Mouse (Mus musculus): Measurements from ENCODE around the gene Ahnak. TPM values are rescaled to one million over a fixed set of nuclear protein-coding genes. Genes with fewer than 3 reads are reported as not detected.
A peak's percentile ranks its signal among the peaks of the same experiment; 100 is the strongest.

Ahnak gene
- polyA plus RNA-seq, 1 experiment from 2014 or later = 1.6 TPM

- peaks cover 20% of the 10 kb centered on the region for H3K4me1 ChIP-seq (replicated peaks)
- H3K27ac ChIP-seq = no peak overlapping the region
- ATAC-seq (ENCODE audit: low read depth) = no peak
- WGBS (ENCODE audit: insufficient replicate concordance) = 40% methylated on average over 4 of the region's 4 CpGs
- no peak for DNase-seq
- no peak overlapping the region for H3K4me3 ChIP-seq (replicated peaks)
- H3K36me3 ChIP-seq = no peaks in the 10 kb centered on the region
- H3K27me3 ChIP-seq = no peaks in the 10 kb centered on the region
- no peaks in the 10 kb centered on the region for H3K9me3 ChIP-seq (replicated peaks)
- no peak overlapping the region for H3K9ac ChIP-seq
- H3K4me2 ChIP-seq = no peak overlapping the region
These were observed 69.9 kb downstream of the Ahnak start for GRCm38 (mm10) chr19:9058944-9059343.

GRCm38 (mm10) chr19:9059391-9059790 is 70.3 kb downstream of the Ahnak start:
- no peak overlapping the region for H3K9ac ChIP-seq
- ATAC-seq (ENCODE audit: low read depth) = no peak
- no peaks in the 10 kb centered on the region for H3K9me3 ChIP-seq (replicated peaks)
- DNase-seq = no peak
- H3K27me3 ChIP-seq = no peaks in the 10 kb centered on the region
- H3K36me3 ChIP-seq = no peaks in the 10 kb centered on the region
- H3K27ac ChIP-seq = no peak overlapping the region
- WGBS (ENCODE audit: insufficient replicate concordance) = 69% methylated on average over 7 of the region's 7 CpGs
- no peak overlapping the region for H3K4me2 ChIP-seq
- peaks cover 20% of the 10 kb centered on the region for H3K4me1 ChIP-seq (replicated peaks)
- no peak overlapping the region for H3K4me3 ChIP-seq (replicated peaks)

- H3K27me3 ChIP-seq = no peaks in the 10 kb centered on the region
- no peak overlapping the region for H3K9ac ChIP-seq
- H3K9me3 ChIP-seq (replicated peaks) = no peaks in the 10 kb centered on the region
- WGBS (ENCODE audit: insufficient replicate concordance) = 62% methylated on average over 4 of the region's 4 CpGs
- no peaks in the 10 kb centered on the region for H3K36me3 ChIP-seq
- no peak overlapping the region for H3K4me3 ChIP-seq (replicated peaks)
- no peak overlapping the region for H3K4me2 ChIP-seq
- peaks cover 20% of the 10 kb centered on the region for H3K4me1 ChIP-seq (replicated peaks)
- H3K27ac ChIP-seq = no peak overlapping the region
- no peak for ATAC-seq (ENCODE audit: low read depth)
- DNase-seq = no peak
These were observed 71.0 kb downstream of the Ahnak start for GRCm38 (mm10) chr19:9060103-9060502.

GRCm38 (mm10) chr19:9061221-9061893 is 72.3 kb downstream of the Ahnak start:
- Histone ChIP-seq H3K4me3 (replicated peaks) (no peak overlapping the region), H3K9me3 (replicated peaks) (no peaks in the 10 kb centered on the region), H3K27ac (no peak overlapping the region), H3K27me3 (no peaks in the 10 kb centered on the region), H3K36me3 (no peaks in the 10 kb centered on the region), H3K4me2 (no peak overlapping the region), H3K9ac (no peak overlapping the region), H3K4me1 (replicated peaks) (peaks cover 29% of the 10 kb centered on the region)
- DNase-seq = no peak
- WGBS (ENCODE audit: insufficient replicate concordance) = 82% methylated on average over 8 of the region's 8 CpGs
- ATAC-seq (ENCODE audit: low read depth) = no peak

DNA sequence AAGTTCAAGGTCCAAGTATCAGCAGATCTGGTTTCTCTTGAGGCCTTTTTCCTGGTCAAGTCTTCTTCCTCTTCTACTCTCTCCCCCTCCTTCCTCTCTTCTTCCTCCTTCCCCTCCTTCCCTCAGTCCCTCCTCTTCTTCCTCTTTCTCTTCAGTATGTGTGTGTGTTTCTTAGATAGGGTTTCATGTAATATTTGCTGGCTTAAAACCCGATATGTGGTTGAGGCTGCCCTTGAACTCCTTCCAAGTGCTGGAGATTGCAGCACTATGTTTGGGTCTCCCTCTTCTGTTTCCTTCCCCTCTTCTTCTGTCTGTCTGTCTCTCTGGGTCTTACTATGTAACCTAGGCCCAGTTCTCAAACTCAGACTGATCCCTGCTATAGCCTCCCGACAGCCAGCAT is 73.7 kb downstream of the Ahnak start:
- no peak overlapping the region for H3K4me2 ChIP-seq
- WGBS (ENCODE audit: insufficient replicate concordance) = 28% methylated on average over 2 of the region's 2 CpGs
- H3K4me1 ChIP-seq (replicated peaks) = peaks cover 30% of the 10 kb centered on the region
- ATAC-seq (ENCODE audit: low read depth) (no peak), DNase-seq (no peak)
- H3K27ac ChIP-seq = no peak overlapping the region
- H3K9ac ChIP-seq = no peak overlapping the region
- no peak overlapping the region for H3K4me3 ChIP-seq (replicated peaks)
- H3K9me3 ChIP-seq (replicated peaks) = no peaks in the 10 kb centered on the region
- no peaks in the 10 kb centered on the region for H3K36me3 ChIP-seq
- H3K27me3 ChIP-seq = no peaks in the 10 kb centered on the region

- 75% methylated on average over 3 of the region's 3 CpGs for WGBS (ENCODE audit: insufficient replicate concordance)
- Histone ChIP-seq H3K4me1 (replicated peaks) (peaks cover 24% of the 10 kb centered on the region), H3K4me3 (replicated peaks) (no peak overlapping the region), H3K4me2 (no peak overlapping the region), H3K9me3 (replicated peaks) (no peaks in the 10 kb centered on the region), H3K9ac (no peak overlapping the region), H3K27me3 (no peaks in the 10 kb centered on the region), H3K27ac (no peak overlapping the region), H3K36me3 (no peaks in the 10 kb centered on the region)
- no peak for DNase-seq
- ATAC-seq (ENCODE audit: low read depth) = no peak
These were observed 74.7 kb downstream of the Ahnak start for GRCm38 (mm10) chr19:9063831-9064230.

GRCm38 (mm10) chr19:9065621-9066561 is 76.8 kb downstream of the Ahnak start:
- Histone ChIP-seq H3K9me3 (replicated peaks) (no peaks in the 10 kb centered on the region), H3K36me3 (no peaks in the 10 kb centered on the region), H3K9ac (no peak overlapping the region), H3K4me3 (replicated peaks) (no peak overlapping the region), H3K4me2 (no peak overlapping the region), H3K27ac (no peak overlapping the region), H3K27me3 (no peaks in the 10 kb centered on the region), H3K4me1 (replicated peaks) (peaks cover 23% of the 10 kb centered on the region)
- 40% methylated on average over 9 of the region's 9 CpGs for WGBS (ENCODE audit: insufficient replicate concordance)
- no peak for ATAC-seq (ENCODE audit: low read depth)
- no peak for DNase-seq

DNA sequence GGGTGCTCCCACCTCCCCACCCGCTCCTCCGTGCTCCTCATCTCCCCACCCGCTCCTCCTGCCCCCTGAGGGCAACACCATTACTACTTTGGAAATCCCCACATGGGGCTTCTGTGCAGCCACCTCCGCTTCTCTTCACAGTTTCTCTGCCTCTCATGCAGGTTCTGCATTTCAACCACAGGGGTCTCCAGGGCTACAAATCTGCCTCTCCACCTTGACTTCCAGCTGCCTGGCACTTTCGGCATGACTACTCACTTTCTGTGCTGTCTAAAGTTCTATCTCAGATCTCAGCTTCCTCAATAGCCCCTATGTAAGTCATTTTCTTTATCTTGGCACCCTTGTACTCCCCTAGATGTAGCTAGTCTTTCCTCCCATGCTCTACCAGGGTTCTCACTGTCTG is 78.2 kb downstream of the Ahnak start:
- Histone ChIP-seq H3K9me3 (replicated peaks) (no peaks in the 10 kb centered on the region), H3K9ac (no peak overlapping the region), H3K4me1 (replicated peaks) (peaks cover 29% of the 10 kb centered on the region), H3K27ac (no peak overlapping the region), H3K4me3 (replicated peaks) (no peak overlapping the region), H3K4me2 (no peak overlapping the region), H3K27me3 (no peaks in the 10 kb centered on the region), H3K36me3 (no peaks in the 10 kb centered on the region)
- ATAC-seq (ENCODE audit: low read depth) = no peak
- no peak for DNase-seq
- 54% methylated on average over 5 of the region's 5 CpGs for WGBS (ENCODE audit: insufficient replicate concordance)

DNA sequence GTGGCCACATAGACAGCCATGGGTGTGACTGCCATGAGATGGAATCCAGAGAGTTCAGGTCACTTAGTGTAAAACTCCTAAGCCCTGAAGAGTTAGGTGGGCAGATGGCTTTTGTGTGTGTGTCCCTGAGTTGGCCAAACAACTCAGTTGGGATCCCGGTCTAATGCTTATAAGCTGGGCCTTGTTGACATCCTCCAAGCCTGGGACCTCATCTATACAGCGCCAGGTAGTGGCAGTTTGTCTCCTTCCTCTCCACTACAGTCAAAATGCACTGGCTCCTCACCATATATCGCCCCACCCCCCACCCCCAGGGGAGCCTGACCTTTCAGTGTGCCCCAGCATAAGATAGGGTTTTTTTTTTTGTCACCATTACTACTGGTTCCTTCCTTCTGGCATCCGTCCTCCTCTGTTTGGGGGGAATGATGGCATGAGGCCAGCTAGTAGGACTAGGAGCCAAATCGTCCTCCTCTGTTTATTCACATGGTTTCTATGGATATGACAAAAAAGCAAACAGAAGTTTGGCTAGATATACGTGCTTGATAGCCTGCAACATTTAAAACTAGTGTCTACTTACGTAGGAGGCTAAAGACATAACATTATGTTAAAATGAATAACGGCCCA is 80.7 kb downstream of the Ahnak start:
- Histone ChIP-seq H3K27ac (no peak overlapping the region), H3K9ac (no peak overlapping the region), H3K4me2 (no peak overlapping the region), H3K4me3 (replicated peaks) (no peak overlapping the region), H3K4me1 (replicated peaks) (peaks cover 31% of the 10 kb centered on the region), H3K36me3 (no peaks in the 10 kb centered on the region), H3K9me3 (replicated peaks) (no peaks in the 10 kb centered on the region), H3K27me3 (no peaks in the 10 kb centered on the region)
- no peak for ATAC-seq (ENCODE audit: low read depth)
- 57% methylated on average over 8 of the region's 8 CpGs for WGBS (ENCODE audit: insufficient replicate concordance)
- no peak for DNase-seq

GRCm38 (mm10) chr19:9070316-9070715 is 81.2 kb downstream of the Ahnak start:
- Histone ChIP-seq H3K4me3 (replicated peaks) (no peak overlapping the region), H3K4me1 (replicated peaks) (peaks cover 31% of the 10 kb centered on the region), H3K27me3 (no peaks in the 10 kb centered on the region), H3K36me3 (no peaks in the 10 kb centered on the region), H3K9me3 (replicated peaks) (no peaks in the 10 kb centered on the region), H3K4me2 (no peak overlapping the region), H3K9ac (no peak overlapping the region), H3K27ac (no peak overlapping the region)
- WGBS (ENCODE audit: insufficient replicate concordance) = 65% methylated on average over 2 of the region's 2 CpGs
- DNase-seq = no peak
- no peak for ATAC-seq (ENCODE audit: low read depth)

DNA sequence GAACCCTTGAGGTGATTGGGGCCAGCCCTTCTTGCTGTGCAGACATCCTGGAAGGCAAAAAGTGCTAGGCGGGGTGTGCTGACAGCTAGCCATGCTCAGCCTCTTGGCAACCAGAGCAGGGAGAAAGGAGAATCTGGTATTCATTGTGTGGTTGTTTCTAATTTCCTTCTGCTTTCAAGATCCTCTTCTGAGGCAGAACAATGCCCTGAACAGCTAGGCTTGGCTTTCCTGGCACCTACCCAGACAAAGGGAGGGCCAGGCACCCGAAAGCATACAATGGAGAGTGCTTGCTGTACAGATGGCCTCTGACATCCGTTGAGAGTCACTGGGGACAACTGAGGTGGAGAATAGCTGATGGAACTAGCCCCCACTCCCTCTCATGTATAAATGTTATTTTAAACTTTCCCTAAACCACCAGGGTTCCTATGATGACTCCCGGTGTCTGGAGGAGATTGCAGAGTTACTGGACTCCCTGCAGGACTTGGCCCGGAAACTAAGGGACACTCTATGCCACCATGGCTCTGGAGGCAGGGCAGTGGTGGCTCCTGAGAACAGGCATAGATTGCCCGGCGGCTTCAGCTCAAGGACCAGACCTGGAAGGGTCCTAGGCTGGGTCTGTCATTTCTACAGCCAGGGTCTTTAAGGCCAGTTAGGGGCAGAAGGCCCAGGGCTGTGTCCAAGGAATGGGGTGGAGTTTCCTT is 82.5 kb downstream of the Ahnak start:
- Histone ChIP-seq H3K4me3 (replicated peaks) (no peak overlapping the region), H3K4me2 (no peak overlapping the region), H3K36me3 (no peaks in the 10 kb centered on the region), H3K27me3 (no peaks in the 10 kb centered on the region), H3K9me3 (replicated peaks) (no peaks in the 10 kb centered on the region), H3K4me1 (replicated peaks) (peaks cover 20% of the 10 kb centered on the region), H3K27ac (peak overlapping the region; percentile 25; the same call in 1 of the 2 replicates), H3K9ac (no peak overlapping the region)
- ATAC-seq (ENCODE audit: low read depth) (no peak), DNase-seq (no peak)
- 45% methylated on average over 7 of the region's 7 CpGs for WGBS (ENCODE audit: insufficient replicate concordance)

Data from liver, embryonic 13.5 days (tissue).